Mouse (Mus musculus) kidney, embryonic 14.5 days (tissue): ENCODE results near the gene Gpr107. TPM values are rescaled to one million over a fixed set of nuclear protein-coding genes. Genes with fewer than 3 reads are reported as not detected.

Source experiments
- ATAC-seq: fragments of 200-750 bp; cut with Nextera tagmentation; 2 replicates; pipeline ENCODE4 v1.8.0; 2017; ENCODE audit warnings: moderate number of reproducible peaks, mild to moderate bottlenecking, moderate TSS enrichment, moderate library complexity; ENCODE audit not compliant: low FRiP score, low TSS enrichment
- H3K27ac ChIP-seq: fragments of 300-500 bp; sonication (generic); 2 replicates; pipeline ENCODE4 v1.5.1; 2014; ENCODE audit warnings: low read depth, mild to moderate bottlenecking, low read length, moderate library complexity, mixed read lengths
- H3K27me3 ChIP-seq: fragments of 300-500 bp; sonication (generic); 2 replicates; pipeline ENCODE4 v1.6.1; 2014; ENCODE audit warnings: mild to moderate bottlenecking, low read length; ENCODE audit not compliant: control insufficient read depth, insufficient read depth
- H3K36me3 ChIP-seq: fragments of 300-500 bp; sonication (generic); 2 replicates; pipeline ENCODE4 v1.6.1; 2014; ENCODE audit warnings: low read length, mixed read lengths; ENCODE audit not compliant: control insufficient read depth, insufficient read depth
- H3K4me1 ChIP-seq: fragments of 300-500 bp; sonication (generic); 2 replicates; pipeline ENCODE4 v1.6.1; 2014; ENCODE audit warnings: low read length, mixed read lengths; ENCODE audit not compliant: control insufficient read depth, insufficient read depth
- H3K4me2 ChIP-seq: fragments of 300-500 bp; sonication (generic); replicated peaks from 2 replicates; pipeline ENCODE4 v1.6.1; 2014; ENCODE audit warnings: low read depth, mild to moderate bottlenecking, low read length
- H3K4me3 ChIP-seq: fragments of 300-500 bp; sonication (generic); 2 replicates; pipeline ENCODE4 v1.5.1; 2014; ENCODE audit warnings: mild to moderate bottlenecking, low read length
- H3K9ac ChIP-seq: fragments of 300-500 bp; sonication (generic); 2 replicates; pipeline ENCODE4 v1.6.1; 2014; ENCODE audit warnings: low read depth, mild to moderate bottlenecking, low read length, moderate library complexity
- H3K9me3 ChIP-seq: fragments of 300-500 bp; sonication (generic); 2 replicates; pipeline ENCODE4 v1.6.1; 2016; ENCODE audit warnings: low read length; ENCODE audit not compliant: control insufficient read depth
- WGBS: fragments of 180-500 bp; shearing (Covaris S2); extraction: QIAGEN DNeasy Blood & Tissue Kit; methylation state at CpG from one replicate; pipeline ENCODE4 v1.1.7; 2014; 5-methylcytosine and 5-hydroxymethylcytosine counted together
- polyA plus RNA-seq: library from polyadenylated mRNA; unstranded; fragments of >200 nt; fragmentation: Nextera tagmentation; extraction: Ambion mirVana; gene quantifications from 2 replicates; pipeline ENCODE4 v1.2.1, GENCODE M21; 2014

The Gpr107 gene
- polyA plus RNA-seq, 1 experiment from 2014 or later: 27.5 TPM

GRCm38 (mm10) chr2:31259367-31259920, 107.3 kb downstream of the Gpr107 start:
- Histone ChIP-seq H3K36me3 (no peaks in the 10 kb centered on the region), H3K4me2 (peak overlapping the region; percentile 54), H3K4me3 (peak overlapping the region; percentile 43), H3K27ac (peak overlapping the region; percentile 13; the same call in 1 of the 2 replicates), H3K9ac (peak overlapping the region; percentile 37; the same call in 1 of the 2 replicates), H3K27me3 (no peaks in the 10 kb centered on the region), H3K9me3 (no peaks in the 10 kb centered on the region), H3K4me1 (peaks cover 54% of the 10 kb centered on the region)
- WGBS: 30% methylated on average over 9 of the region's 9 CpGs
- peak; percentile 60 for ATAC-seq

- Histone ChIP-seq H3K9me3 (no peaks in the 10 kb centered on the region), H3K4me1 (peaks cover 59% of the 10 kb centered on the region), H3K27ac (no peak overlapping the region), H3K4me3 (no peak overlapping the region), H3K9ac (no peak overlapping the region), H3K27me3 (no peaks in the 10 kb centered on the region), H3K4me2 (no peak overlapping the region), H3K36me3 (no peaks in the 10 kb centered on the region)
- WGBS: 89% methylated on average over 8 of the region's 8 CpGs
- no peak for ATAC-seq
These were observed 108.4 kb downstream of the Gpr107 start for GRCm38 (mm10) chr2:31260549-31260948.

DNA sequence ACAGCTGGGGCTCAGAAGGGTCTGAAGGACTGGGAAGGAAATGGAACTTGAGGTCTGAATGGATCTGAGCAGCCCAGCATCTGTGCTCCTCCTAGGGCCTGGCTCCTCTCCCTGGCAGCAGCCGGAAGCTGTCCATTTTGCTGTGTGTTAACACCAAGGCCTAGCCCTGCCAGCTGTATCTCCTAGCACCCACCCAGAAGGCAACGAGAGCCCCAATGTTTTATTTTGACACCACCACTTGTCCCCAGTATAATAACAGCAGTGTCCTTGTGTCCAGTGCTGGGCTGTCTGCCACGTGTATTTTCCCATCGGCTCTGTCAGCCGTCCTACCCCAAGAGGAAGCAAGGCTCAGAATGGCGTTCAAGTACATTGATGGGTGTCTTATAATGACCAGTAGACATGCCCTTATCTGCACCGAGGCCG, 110.9 kb downstream of the Gpr107 start:
- Histone ChIP-seq H3K36me3 (no peaks in the 10 kb centered on the region), H3K27me3 (no peaks in the 10 kb centered on the region), H3K4me1 (peaks cover 54% of the 10 kb centered on the region), H3K4me3 (no peak overlapping the region), H3K9ac (0 out of 2 replicates have a peak overlapping the region, but pooled peaks have one; percentile 1), H3K4me2 (no peak overlapping the region), H3K27ac (no peak overlapping the region; the same call in 1 of the 2 replicates), H3K9me3 (no peaks in the 10 kb centered on the region)
- WGBS: 68% methylated on average over 8 of the region's 8 CpGs
- ATAC-seq: no peak

GRCm38 (mm10) chr2:31263746-31264378, 111.7 kb downstream of the Gpr107 start:
- WGBS: 56% methylated on average over 10 of the region's 10 CpGs
- Histone ChIP-seq H3K27me3 (no peaks in the 10 kb centered on the region), H3K27ac (peak overlapping the region; percentile 33; the same call in 1 of the 2 replicates), H3K36me3 (no peaks in the 10 kb centered on the region), H3K9me3 (no peaks in the 10 kb centered on the region), H3K9ac (no peak overlapping the region), H3K4me2 (no peak overlapping the region), H3K4me1 (peaks cover 54% of the 10 kb centered on the region), H3K4me3 (no peak overlapping the region)
- no peak for ATAC-seq

DNA sequence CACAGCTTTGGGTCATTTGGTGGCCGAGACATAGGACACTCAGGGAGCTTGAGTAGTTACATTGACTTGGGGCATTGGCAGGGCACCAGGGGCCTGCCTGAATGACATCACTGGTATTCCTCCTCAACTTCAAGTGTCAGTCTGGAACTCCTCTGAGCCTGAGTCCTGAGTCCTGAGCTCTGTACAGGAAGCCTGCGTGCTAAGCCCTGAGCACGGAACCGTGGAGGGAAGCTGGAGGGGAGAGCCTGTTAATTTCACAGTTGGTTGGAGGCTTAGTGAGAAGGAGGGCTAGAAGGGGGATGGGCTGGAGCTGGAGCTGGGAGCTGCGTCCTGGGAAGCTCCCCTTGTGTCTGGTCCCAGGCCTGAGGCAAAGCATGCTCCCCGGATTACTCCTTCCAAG, 115.3 kb downstream of the Gpr107 start:
- Histone ChIP-seq H3K9me3 (no peaks in the 10 kb centered on the region), H3K27ac (peak overlapping the region; percentile 91), H3K4me3 (no peak overlapping the region), H3K9ac (no peak overlapping the region), H3K27me3 (no peaks in the 10 kb centered on the region), H3K36me3 (no peaks in the 10 kb centered on the region), H3K4me1 (peaks cover 56% of the 10 kb centered on the region), H3K4me2 (no peak overlapping the region)
- peak; percentile 84 for ATAC-seq
- 20% methylated on average over 6 of the region's 6 CpGs for WGBS

Other genes with a start within 250 kb of the Gpr107 start
- 6.1 and 7.2 TPM in 2 replicates for gene Ptges, start 222.5 kb upstream of the Gpr107 start, polyA plus RNA-seq
- 31.0 and 39.3 TPM in 2 replicates for gene Tor1b, start 199.4 kb upstream of the Gpr107 start, polyA plus RNA-seq
- 71.8 and 80.6 TPM in 2 replicates for gene Tor1a, start 184.4 kb upstream of the Gpr107 start, polyA plus RNA-seq
- 48.7 and 52.7 TPM in 2 replicates for gene BC005624, start 170.1 kb upstream of the Gpr107 start, polyA plus RNA-seq
- gene Usp20, start 170.0 kb upstream of the Gpr107 start, polyA plus RNA-seq: 8.7 and 12.5 TPM in 2 replicates
- 12.2 and 24.1 TPM in 2 replicates for gene Fnbp1, start 10.3 kb upstream of the Gpr107 start, polyA plus RNA-seq
- 34.5 and 57.0 TPM in 2 replicates for gene Ncs1, start 93.5 kb downstream of the Gpr107 start, polyA plus RNA-seq
- 0.10 TPM in 1 of 2 replicates, not detected in the other for gene Hmcn2, start 162.1 kb downstream of the Gpr107 start, polyA plus RNA-seq